Mouse (Mus musculus) G1E (cell line): ENCODE measurements around the gene Sh3kbp1.

ENCODE experiments used
- CTCF ChIP-seq: IDR thresholded peaks from 2 replicates; pipeline ENCODE4 v1.5.1; 2012; ENCODE audit warnings: low read depth, low read length, inconsistent platforms, mixed read lengths
- POLR2AphosphoS5 ChIP-seq: IDR thresholded peaks from 2 replicates; pipeline ENCODE4 v1.6.1; 2012; ENCODE audit warnings: low read depth, low read length, inconsistent platforms; ENCODE audit not compliant: insufficient replicate concordance

DNA sequence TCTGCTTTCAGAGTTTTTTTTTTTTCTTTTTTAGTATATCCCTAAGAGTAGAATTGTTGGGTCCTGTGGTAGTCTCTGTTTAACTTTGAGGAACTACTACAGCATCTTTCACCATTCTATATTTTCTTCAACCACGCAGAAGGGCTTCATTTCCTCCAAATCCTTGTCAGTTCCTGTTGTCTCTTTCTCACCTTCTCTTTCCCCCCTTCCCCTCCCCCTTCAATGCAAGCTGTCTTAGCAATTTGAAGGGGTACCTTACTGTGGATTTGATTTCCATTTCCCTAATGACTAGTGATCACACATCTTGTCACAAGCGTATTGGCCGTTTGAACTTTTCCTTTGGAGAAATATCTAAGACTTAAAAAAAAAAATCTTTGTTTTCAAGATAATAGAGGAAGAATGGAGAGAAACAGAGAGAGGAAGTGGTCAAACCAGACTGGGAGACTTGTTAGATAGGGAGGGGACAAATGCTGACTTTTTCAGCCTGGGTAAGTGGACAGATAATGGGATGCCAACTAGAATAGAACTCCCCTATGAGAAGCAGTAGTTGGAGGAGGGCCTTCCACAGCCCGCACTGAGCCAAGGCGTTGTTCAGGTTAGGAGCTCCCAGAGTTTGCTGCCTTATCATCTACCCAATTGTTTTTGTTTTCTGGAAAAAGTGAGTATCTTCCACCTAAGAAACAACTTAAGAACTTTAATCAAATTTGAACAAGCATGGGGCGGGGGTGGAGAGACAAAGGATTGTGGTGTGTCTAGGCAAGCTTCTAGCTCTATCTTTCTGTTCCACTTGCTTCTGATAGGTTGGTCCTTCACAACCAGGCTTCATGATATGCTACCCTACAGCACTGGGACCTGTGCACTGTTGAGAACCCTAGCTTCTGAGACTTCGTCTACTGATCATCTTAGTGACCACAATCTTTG lies 130.1 kb downstream of the Sh3kbp1 start:
- no peak for TF ChIP-seq CTCF
- TF ChIP-seq POLR2AphosphoS5 = no peak
